Mouse (Mus musculus) lung, postnatal 0 days (tissue): ENCODE results near the gene Fam155a.

ENCODE experiments used
- CTCF ChIP-seq: IDR thresholded peaks from 2 replicates; pipeline ENCODE4 v1.5.1; 2016; ENCODE audit warnings: antibody characterized with exemption, mild to moderate bottlenecking
- EP300 ChIP-seq: IDR thresholded peaks from 2 replicates; pipeline ENCODE4 v1.6.1; 2016; ENCODE audit warnings: antibody characterized with exemption, mild to moderate bottlenecking, control low read depth

DNA sequence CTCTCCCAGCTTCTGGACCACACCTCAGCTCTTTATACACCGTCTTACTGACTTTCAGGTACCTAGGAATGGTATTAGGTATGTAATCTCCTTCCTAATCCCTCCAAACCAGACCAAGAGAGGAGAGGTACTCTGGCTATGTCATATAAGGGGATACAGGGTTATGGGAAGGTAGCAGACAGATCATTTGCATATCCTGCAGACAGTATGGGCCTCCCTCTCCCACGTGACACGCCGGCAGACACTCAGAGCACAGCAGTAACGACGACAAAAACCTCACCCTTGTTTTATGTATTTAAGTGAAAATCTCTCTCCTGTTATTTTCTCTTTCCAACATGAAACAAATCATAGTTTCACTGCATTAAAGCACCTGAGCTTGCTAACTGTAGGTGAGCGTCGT lies 496.8 kb downstream of the Fam155a start:
- TF ChIP-seq CTCF (no peak), EP300 (no peak)
